Mouse (Mus musculus) naive thymus-derived CD4-positive, alpha-beta T cell, adult 5 months (primary cell): ENCODE measurements around the gene Glt6d1. TPM values are rescaled to one million over a fixed set of nuclear protein-coding genes. Genes with fewer than 3 reads are reported as not detected.

ENCODE experiments used
- polyA plus RNA-seq: library from polyadenylated mRNA; unstranded; fragments of 100-300 nt; shearing (Covaris generic); gene quantifications from one replicate; pipeline ENCODE4 v1.2.1, GENCODE M21; 2017

Glt6d1 gene
- not detected for polyA plus RNA-seq

GRCm38 (mm10) chr2:25815748-25816147 lies at the start of gene Glt6d1:
Gene Glt6d1 (minus strand): TSS chr2:25815848.

GRCm38 (mm10) chr2:25863337-25864131 lies 47.9 kb upstream of the Glt6d1 start, which contains the start of gene Kcnt1:
Gene Kcnt1 (plus strand): TSS chr2:25863734.

GRCm38 (mm10) chr2:25847226-25847625 lies 31.6 kb upstream of the Glt6d1 start, which contains the start of gene Sohlh1:
Gene Sohlh1 (minus strand): TSS chr2:25847248.

GRCm38 (mm10) chr2:25822806-25823205 lies 7.2 kb upstream of the Glt6d1 start, which contains the start of gene Lcn9:
Gene Lcn9 (plus strand): TSS chr2:25823153.

GRCm38 (mm10) chr2:25781957-25782356 lies 33.7 kb downstream of the Glt6d1 start, which contains the start of gene Gm13539:
Gene Gm13539 (plus strand): TSS chr2:25782257.

GRCm38 (mm10) chr2:25776717-25777116 lies 38.9 kb downstream of the Glt6d1 start, which contains the start of gene Lcn11:
Gene Lcn11 (plus strand): TSS chr2:25777017.

GRCm38 (mm10) chr2:25765269-25765668 lies 50.4 kb downstream of the Glt6d1 start, which contains the start of gene Lcn3:
Gene Lcn3 (plus strand): TSS chr2:25765569.

Other genes with a start within 250 kb of the Glt6d1 start
- gene Mamdc4, start 241.0 kb downstream of the Glt6d1 start, polyA plus RNA-seq: 1.4 TPM
- 55.4 TPM for gene Phpt1, start 240.6 kb downstream of the Glt6d1 start, polyA plus RNA-seq
- gene Ajm1, start 234.1 kb downstream of the Glt6d1 start, polyA plus RNA-seq: 0.17 TPM
- gene Rabl6, start 207.3 kb downstream of the Glt6d1 start, polyA plus RNA-seq: 59.7 TPM
- gene Ccdc183, start 198.2 kb downstream of the Glt6d1 start, polyA plus RNA-seq: not detected
- gene Tmem141, start 193.8 kb downstream of the Glt6d1 start, polyA plus RNA-seq: 2.2 TPM
- not detected for gene Fcna, start 187.8 kb downstream of the Glt6d1 start, polyA plus RNA-seq
- gene Lcn8, start 162.7 kb downstream of the Glt6d1 start, polyA plus RNA-seq: not detected
- not detected for gene Lcn5, start 157.9 kb downstream of the Glt6d1 start, polyA plus RNA-seq
- gene Lcn6, start 139.1 kb downstream of the Glt6d1 start, polyA plus RNA-seq: not detected
- not detected for gene Lcn10, start 133.1 kb downstream of the Glt6d1 start, polyA plus RNA-seq
- not detected for gene Obp2a, start 115.8 kb downstream of the Glt6d1 start, polyA plus RNA-seq
- 27.5 TPM for gene Bmyc, start 109.1 kb downstream of the Glt6d1 start, polyA plus RNA-seq
- gene Obp2b, start 78.8 kb downstream of the Glt6d1 start, polyA plus RNA-seq: not detected
- gene Lcn3, start 50.3 kb downstream of the Glt6d1 start, polyA plus RNA-seq: not detected
- not detected for gene Lcn11, start 38.8 kb downstream of the Glt6d1 start, polyA plus RNA-seq
- gene Gm13539, start 33.6 kb downstream of the Glt6d1 start, polyA plus RNA-seq: not detected
- not detected for gene Lcn9, start 7.3 kb upstream of the Glt6d1 start, polyA plus RNA-seq
- not detected for gene Sohlh1, start 31.4 kb upstream of the Glt6d1 start, polyA plus RNA-seq
- gene Kcnt1, start 47.9 kb upstream of the Glt6d1 start, polyA plus RNA-seq: not detected
- gene Camsap1, start 167.4 kb upstream of the Glt6d1 start, polyA plus RNA-seq: 33.2 TPM
- gene Ubac1, start 205.9 kb upstream of the Glt6d1 start, polyA plus RNA-seq: 88.4 TPM